Mouse (Mus musculus) heart, postnatal 0 days (tissue): ENCODE results near the gene Pik3c2b.

Experiments
- CTCF ChIP-seq: IDR thresholded peaks from 2 replicates; pipeline ENCODE4 v1.5.1; 2016; ENCODE audit warnings: antibody characterized with exemption, control low read depth, low read depth
- EP300 ChIP-seq: IDR thresholded peaks from 2 replicates; pipeline ENCODE4 v1.6.1; 2016; ENCODE audit warnings: antibody characterized with exemption, low read depth

DNA sequence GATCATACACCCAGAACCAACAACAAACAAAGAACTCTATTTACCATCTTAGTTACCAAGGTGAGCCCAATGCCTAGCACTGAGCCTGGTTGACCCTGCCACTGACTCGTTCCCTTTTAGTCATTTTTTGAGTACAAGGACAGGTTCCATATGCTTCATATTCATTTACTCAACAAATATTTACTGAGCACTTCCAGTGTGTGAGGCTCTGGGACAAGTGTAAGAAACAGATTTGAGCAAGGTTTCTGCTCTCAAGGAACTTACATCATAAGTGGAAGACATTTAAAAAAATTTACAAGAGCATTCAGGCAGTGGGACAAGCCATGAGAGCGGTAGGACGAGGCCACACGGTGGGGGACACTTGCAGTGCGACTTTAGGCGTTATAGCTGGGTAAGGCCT, 109.8 kb downstream of the Pik3c2b start:
- TF ChIP-seq CTCF (no peak), EP300 (no peak)
